Mouse (Mus musculus) intestine, embryonic 16.5 days (tissue): Measurements from ENCODE around the gene Acadvl. TPM values are rescaled to one million over a fixed set of nuclear protein-coding genes. Genes with fewer than 3 reads are reported as not detected.

Experiments
- ATAC-seq: fragments of 200-750 bp; cut with Nextera tagmentation; 2 replicates; pipeline ENCODE4 v1.8.0; 2017; ENCODE audit warnings: moderate TSS enrichment, moderate library complexity
- H3K27ac ChIP-seq: fragments of 300-500 bp; sonication (generic); 2 replicates; pipeline ENCODE4 v1.5.1; 2014; ENCODE audit warnings: mild to moderate bottlenecking, low read length
- H3K27me3 ChIP-seq: fragments of 300-500 bp; sonication (generic); replicated peaks from 2 replicates; pipeline ENCODE4 v1.6.1; 2014; ENCODE audit warnings: low read length, control low read depth, mixed read lengths; ENCODE audit not compliant: control insufficient read depth, insufficient read depth
- H3K36me3 ChIP-seq: fragments of 300-500 bp; sonication (generic); 2 replicates; pipeline ENCODE4 v1.6.1; 2014; ENCODE audit warnings: low read length, control low read depth; ENCODE audit not compliant: control insufficient read depth, insufficient read depth
- H3K4me1 ChIP-seq: fragments of 300-500 bp; sonication (generic); 2 replicates; pipeline ENCODE4 v1.6.1; 2014; ENCODE audit warnings: low read length, control low read depth, mixed read lengths; ENCODE audit not compliant: control insufficient read depth, insufficient read depth
- H3K4me2 ChIP-seq: fragments of 300-500 bp; sonication (generic); 2 replicates; pipeline ENCODE4 v1.6.1; 2014; ENCODE audit warnings: low read depth, low read length, control low read depth
- H3K4me3 ChIP-seq: fragments of 300-500 bp; sonication (generic); 2 replicates; pipeline ENCODE4 v1.5.1; 2014; ENCODE audit warnings: mild to moderate bottlenecking, low read length
- H3K9ac ChIP-seq: fragments of 300-500 bp; sonication (generic); 2 replicates; pipeline ENCODE4 v1.6.1; 2014; ENCODE audit warnings: low read depth, low read length
- H3K9me3 ChIP-seq: fragments of 300-500 bp; sonication (generic); 2 replicates; pipeline ENCODE4 v1.6.1; 2016; ENCODE audit warnings: low read length, control low read depth; ENCODE audit not compliant: control insufficient read depth
- WGBS: fragments of 180-500 bp; shearing (Covaris S2); extraction: QIAGEN DNeasy Blood & Tissue Kit; methylation state at CpG from one replicate; pipeline ENCODE4 v1.1.7; 2014; 5-methylcytosine and 5-hydroxymethylcytosine counted together
- polyA plus RNA-seq: library from polyadenylated mRNA; unstranded; fragments of >200 nt; fragmentation: Nextera tagmentation; extraction: Ambion mirVana; gene quantifications from 2 replicates; pipeline ENCODE4 v1.2.1, GENCODE M21; 2015

Acadvl gene
- 172 and 189 TPM in 2 replicates for polyA plus RNA-seq

DNA sequence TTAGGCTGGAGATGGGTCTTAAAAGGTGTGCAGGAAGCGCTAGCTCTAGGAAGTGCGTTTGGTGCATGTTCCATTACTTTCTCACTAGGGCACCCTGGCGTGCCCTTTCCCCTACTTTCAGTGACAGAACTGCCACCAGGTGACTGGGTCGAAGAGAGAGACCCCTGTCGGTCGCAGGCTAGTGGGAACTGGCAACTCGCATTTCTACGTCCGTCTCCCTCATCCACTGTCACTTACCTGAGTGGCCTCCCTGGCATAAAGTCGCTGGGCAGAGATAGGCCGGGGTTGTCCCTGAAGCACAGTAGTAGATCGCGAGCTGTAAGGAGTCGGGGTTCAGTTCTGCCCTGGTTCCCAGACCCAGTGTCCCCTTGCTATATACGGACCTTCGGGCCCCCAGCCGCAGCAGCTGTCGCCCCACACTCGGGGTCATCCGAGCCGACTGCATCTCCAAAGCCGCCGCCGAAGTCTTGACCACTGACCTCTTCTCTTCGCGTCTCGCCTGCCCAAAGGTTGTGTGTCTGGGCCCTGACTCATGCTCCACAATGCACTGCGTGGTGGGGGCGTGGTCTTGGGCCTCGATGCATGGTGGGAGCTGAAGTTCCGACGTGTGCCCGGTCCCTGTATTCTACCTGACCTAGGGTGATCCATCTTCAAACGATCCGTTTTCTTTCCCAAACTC, at the start of gene Acadvl:
Gene Acadvl (minus strand): TSS at position 532 of the 679 bp plus-strand sequence.
- H3K9me3 ChIP-seq: no peaks in the 10 kb centered on the region
- peaks cover 32% of the 10 kb centered on the region for H3K4me1 ChIP-seq
- peak within 1 kb of the TSS; percentile 76 for H3K27ac ChIP-seq
- peak within 1 kb of the TSS; percentile 84 for H3K9ac ChIP-seq
- ATAC-seq: peak; percentile 91
- peak within 1 kb of the TSS; percentile 70 for H3K4me3 ChIP-seq
- H3K27me3 ChIP-seq: no peaks in the 10 kb centered on the region
- 1% methylated on average over 35 of the region's 35 CpGs for WGBS
- H3K36me3 ChIP-seq: peaks cover 27% of the 10 kb centered on the region
- H3K4me2 ChIP-seq: peak within 1 kb of the TSS; percentile 55

DNA sequence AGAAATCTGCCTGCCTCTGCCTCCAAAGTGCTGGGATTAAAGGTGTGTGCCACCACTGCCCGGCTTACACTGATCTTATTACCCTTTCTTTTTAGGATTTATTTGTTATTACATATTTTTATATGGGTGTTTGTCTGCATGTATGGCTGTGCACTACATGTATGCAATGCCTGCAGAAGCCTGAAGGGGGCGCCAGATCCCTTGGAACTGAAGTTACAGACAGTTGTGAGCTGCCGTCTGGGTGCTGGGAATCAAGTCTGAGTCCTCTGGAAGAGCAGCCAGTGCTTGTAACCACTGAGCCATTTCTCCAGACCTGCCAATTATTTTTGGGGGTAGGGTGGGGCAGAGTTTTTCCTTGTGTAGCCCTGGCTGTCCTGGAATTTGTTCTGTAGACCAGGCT, 47.8 kb upstream of the Acadvl start:
- Histone ChIP-seq H3K27ac (no peak overlapping the region), H3K27me3 (no peaks in the 10 kb centered on the region), H3K4me2 (no peak overlapping the region), H3K4me1 (no peaks in the 10 kb centered on the region), H3K36me3 (no peaks in the 10 kb centered on the region), H3K9ac (no peak overlapping the region), H3K9me3 (no peaks in the 10 kb centered on the region), H3K4me3 (no peak overlapping the region)
- ATAC-seq: no peak
- WGBS: 69% methylated on average over 3 of the region's 3 CpGs

DNA sequence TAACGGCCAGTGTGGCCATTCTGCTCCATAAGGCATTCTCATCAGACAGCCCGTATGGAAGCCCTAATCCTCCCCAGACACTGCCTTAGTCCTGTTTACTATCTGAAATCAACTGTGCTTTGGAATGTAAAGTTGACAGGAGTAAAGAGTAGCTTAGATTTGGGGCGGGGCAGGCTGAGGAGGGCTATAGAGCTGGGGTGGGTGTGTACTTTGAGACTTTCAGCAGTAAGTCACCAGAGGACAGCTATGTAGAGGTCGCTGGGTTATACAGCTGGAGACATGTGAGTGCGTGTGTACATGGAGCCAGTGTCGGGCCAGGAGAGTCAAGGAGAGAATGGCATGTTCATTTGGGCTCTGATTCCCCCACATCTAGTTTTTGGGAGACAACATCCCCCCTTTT, 44.7 kb upstream of the Acadvl start:
- Histone ChIP-seq H3K9me3 (no peaks in the 10 kb centered on the region), H3K4me3 (no peak overlapping the region), H3K27ac (no peak overlapping the region), H3K27me3 (no peaks in the 10 kb centered on the region; the same call in 1 of the 2 replicates), H3K36me3 (no peaks in the 10 kb centered on the region), H3K9ac (no peak overlapping the region), H3K4me2 (no peak overlapping the region), H3K4me1 (0 out of 2 replicates have a peak, but pooled peaks cover 3% of the 10 kb centered on the region)
- 27% methylated on average over 6 of the region's 6 CpGs for WGBS
- peak; percentile 44 for ATAC-seq

DNA sequence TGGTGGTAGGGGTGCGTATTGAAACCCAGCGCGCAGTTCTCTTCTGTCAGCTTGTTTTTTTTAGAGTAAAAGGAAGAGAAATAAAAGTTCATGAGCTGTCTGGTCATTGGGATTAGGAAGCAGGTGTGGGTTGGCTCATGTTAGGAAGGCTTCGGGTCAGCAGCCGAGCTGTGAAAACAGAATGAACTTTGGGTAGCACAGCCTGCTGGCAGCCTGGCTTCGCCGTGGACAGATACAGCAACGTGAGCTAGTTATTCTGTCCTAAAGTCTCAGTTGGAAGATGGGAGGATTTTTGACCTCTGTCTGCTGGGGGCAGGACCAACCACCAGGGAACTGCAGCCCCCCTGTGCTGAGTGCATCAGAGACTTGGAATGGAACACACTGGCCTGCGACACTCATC, 42.6 kb upstream of the Acadvl start:
- no peak overlapping the region for H3K4me2 ChIP-seq
- no peaks in the 10 kb centered on the region for H3K9me3 ChIP-seq
- H3K36me3 ChIP-seq: no peaks in the 10 kb centered on the region
- no peak overlapping the region for H3K4me3 ChIP-seq
- no peak overlapping the region for H3K9ac ChIP-seq
- H3K27ac ChIP-seq: no peak overlapping the region
- 0 out of 2 replicates have a peak, but pooled peaks cover 3% of the 10 kb centered on the region for H3K4me1 ChIP-seq
- peaks cover 4% of the 10 kb centered on the region; the same call in 1 of the 2 replicates for H3K27me3 ChIP-seq
- no peak for ATAC-seq
- WGBS: 82% methylated on average over 9 of the region's 9 CpGs

DNA sequence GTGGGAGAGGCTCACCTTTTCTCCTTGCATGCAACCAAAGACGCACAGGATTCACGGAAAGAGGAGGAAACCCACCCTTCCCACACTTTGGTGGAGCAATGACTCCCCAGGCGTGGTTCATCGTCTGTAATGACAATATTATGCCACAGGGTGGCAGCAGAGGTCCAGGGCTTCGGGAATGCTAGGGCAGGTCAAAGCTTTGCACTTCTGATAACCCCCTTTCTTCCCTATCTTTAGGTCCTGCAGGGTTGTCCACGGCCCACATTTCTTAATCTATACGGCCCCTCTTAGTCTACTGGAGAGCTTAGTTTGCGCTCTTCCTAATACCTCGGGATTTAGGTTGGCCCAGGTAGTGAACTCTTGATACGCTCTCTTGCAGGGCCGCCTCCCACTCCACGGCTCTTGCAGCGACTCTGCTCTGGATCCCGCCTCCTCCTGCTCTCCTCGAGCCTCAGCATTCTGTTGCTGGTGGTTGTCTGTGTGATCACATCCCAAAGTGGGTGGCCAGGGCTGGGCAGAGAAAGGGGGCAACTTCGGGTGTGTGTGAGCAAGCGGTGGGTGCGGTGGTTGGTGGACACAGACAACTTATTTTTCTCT, 40.5 kb upstream of the Acadvl start:
- Histone ChIP-seq H3K4me1 (0 out of 2 replicates have a peak, but pooled peaks cover 3% of the 10 kb centered on the region), H3K9ac (no peak overlapping the region; the same call in 1 of the 2 replicates), H3K36me3 (no peaks in the 10 kb centered on the region), H3K4me2 (no peak overlapping the region), H3K27me3 (peaks cover 4% of the 10 kb centered on the region; the same call in 1 of the 2 replicates), H3K9me3 (no peaks in the 10 kb centered on the region), H3K27ac (no peak overlapping the region), H3K4me3 (no peak overlapping the region)
- WGBS: 24% methylated on average over 17 of the region's 18 CpGs
- ATAC-seq: peak; percentile 66; the same call in 1 of the 2 replicates

DNA sequence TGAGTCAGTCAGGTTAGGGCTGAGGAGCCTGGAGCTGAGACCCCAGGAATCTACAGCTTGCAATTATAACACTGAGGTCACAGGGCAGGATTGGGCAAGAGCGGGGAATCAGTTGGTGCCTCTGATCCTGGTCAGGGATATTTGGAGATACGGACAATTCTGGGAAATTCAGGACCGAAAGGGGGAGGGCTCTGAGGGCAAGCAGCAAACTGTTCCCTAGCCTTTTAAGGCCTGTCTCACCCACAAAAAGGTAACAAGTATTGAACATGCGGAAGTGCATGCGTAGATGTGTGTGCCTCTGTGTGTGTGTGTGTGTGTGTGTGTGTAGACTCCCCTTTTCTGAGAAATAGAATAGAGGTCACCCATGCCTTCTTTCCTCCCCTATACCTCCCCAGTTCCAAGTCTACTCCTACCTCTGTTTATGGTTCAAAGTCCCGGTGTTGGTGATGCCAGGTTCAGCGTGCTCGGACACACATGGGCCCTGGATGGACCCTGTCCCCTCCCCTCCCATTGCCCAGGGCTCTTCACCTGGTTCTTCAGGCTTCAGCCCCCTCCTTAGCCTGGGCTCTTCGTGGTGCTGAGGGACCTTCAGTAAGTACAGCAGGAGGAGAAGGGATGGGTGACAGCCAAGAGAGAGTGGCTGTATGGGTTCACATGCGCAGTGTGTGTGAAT, 38.8 kb upstream of the Acadvl start, which contains the start of gene Asgr1:
Gene Asgr1 (plus strand): TSS at position 188 of the 673 bp plus-strand sequence.
- Histone ChIP-seq H3K36me3 (no peaks in the 10 kb centered on the region), H3K9ac (no peak within 1 kb of the TSS), H3K4me3 (no peak within 1 kb of the TSS), H3K4me1 (0 out of 2 replicates have a peak, but pooled peaks cover 3% of the 10 kb centered on the region), H3K9me3 (no peaks in the 10 kb centered on the region), H3K27me3 (peaks cover 4% of the 10 kb centered on the region; the same call in 1 of the 2 replicates), H3K4me2 (no peak within 1 kb of the TSS), H3K27ac (no peak within 1 kb of the TSS)
- ATAC-seq: no peak
- WGBS: 79% methylated on average over 10 of the region's 10 CpGs

DNA sequence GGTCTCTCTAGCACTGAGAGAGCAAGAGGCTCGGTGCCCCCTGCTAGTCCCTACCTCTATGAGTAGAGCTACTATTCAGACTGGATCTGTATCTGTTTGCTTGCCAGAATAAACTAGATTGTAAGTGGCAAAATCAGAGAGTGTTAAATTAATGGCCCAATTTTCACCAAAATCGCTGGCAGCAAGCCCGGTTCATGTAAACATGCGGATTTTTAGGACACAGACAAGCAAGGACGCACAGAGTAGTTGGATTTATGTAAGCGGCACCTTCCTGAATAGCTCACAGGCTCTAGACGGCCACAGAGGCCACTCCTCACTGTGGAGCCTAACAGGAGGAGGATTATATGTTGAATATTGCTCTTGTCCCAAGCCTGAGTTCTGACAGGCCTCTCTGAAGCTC, 37.9 kb upstream of the Acadvl start:
- no peak for ATAC-seq
- H3K36me3 ChIP-seq: no peaks in the 10 kb centered on the region
- peaks cover 4% of the 10 kb centered on the region; the same call in 1 of the 2 replicates for H3K27me3 ChIP-seq
- H3K4me2 ChIP-seq: no peak overlapping the region
- H3K4me3 ChIP-seq: no peak overlapping the region
- WGBS: 57% methylated on average over 7 of the region's 7 CpGs
- no peak overlapping the region for H3K9ac ChIP-seq
- 0 out of 2 replicates have a peak, but pooled peaks cover 3% of the 10 kb centered on the region for H3K4me1 ChIP-seq
- no peak overlapping the region for H3K27ac ChIP-seq
- H3K9me3 ChIP-seq: no peaks in the 10 kb centered on the region

DNA sequence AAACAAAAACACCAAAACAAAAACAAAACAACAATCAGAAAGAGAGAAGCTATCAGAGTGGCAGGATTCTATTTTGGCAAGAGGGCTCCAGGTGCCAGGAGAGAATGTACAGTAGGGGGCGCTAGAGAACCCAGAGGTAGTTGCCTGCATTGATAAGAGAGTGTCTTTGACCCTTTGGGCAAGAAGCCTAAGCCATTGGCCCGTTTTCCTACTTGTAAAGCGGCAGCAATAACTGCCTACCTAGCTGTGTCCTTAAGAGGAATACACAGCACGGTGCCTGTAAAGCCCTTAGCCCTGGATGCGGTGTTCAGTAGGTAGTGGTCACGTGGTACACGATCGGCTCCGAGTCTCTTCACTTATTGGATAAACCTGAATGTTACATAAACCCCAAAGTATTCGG, 34.6 kb upstream of the Acadvl start:
- 0 out of 2 replicates have a peak, but pooled peaks cover 4% of the 10 kb centered on the region for H3K27me3 ChIP-seq
- H3K36me3 ChIP-seq: no peaks in the 10 kb centered on the region
- no peak overlapping the region for H3K9ac ChIP-seq
- no peak overlapping the region for H3K4me2 ChIP-seq
- 52% methylated on average over 10 of the region's 10 CpGs for WGBS
- no peaks in the 10 kb centered on the region for H3K4me1 ChIP-seq
- H3K4me3 ChIP-seq: no peak overlapping the region
- ATAC-seq: no peak
- no peak overlapping the region for H3K27ac ChIP-seq
- no peaks in the 10 kb centered on the region for H3K9me3 ChIP-seq

DNA sequence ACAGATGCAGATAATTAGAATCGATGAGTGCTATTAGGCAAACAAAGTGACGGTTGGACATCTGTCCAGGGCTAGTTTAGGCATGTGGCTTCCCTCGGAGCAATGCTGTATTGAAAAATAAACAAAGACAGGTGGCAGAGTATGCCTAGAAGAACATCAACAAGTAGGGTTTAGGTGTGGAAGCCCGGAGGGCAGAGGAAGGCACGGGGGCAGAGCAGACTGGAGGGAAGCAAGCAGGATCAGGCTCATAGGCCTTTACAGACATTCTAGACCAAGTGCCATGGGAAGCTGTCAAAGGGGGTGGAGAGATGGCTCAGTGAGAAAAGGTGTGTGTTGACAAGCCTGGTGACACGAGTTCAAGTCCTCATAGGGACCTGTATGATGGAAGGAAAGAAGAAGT, 34.2 kb upstream of the Acadvl start:
- no peaks in the 10 kb centered on the region for H3K9me3 ChIP-seq
- WGBS: 65% methylated on average over 6 of the region's 6 CpGs
- no peak overlapping the region for H3K27ac ChIP-seq
- 0 out of 2 replicates have a peak, but pooled peaks cover 2% of the 10 kb centered on the region for H3K27me3 ChIP-seq
- no peak overlapping the region for H3K4me3 ChIP-seq
- no peaks in the 10 kb centered on the region for H3K4me1 ChIP-seq
- no peak overlapping the region for H3K4me2 ChIP-seq
- no peak overlapping the region for H3K9ac ChIP-seq
- no peaks in the 10 kb centered on the region for H3K36me3 ChIP-seq
- ATAC-seq: no peak
